Comparison of ENCODE assay signal across 8 mouse cellular contexts in the genomic region with DNA sequence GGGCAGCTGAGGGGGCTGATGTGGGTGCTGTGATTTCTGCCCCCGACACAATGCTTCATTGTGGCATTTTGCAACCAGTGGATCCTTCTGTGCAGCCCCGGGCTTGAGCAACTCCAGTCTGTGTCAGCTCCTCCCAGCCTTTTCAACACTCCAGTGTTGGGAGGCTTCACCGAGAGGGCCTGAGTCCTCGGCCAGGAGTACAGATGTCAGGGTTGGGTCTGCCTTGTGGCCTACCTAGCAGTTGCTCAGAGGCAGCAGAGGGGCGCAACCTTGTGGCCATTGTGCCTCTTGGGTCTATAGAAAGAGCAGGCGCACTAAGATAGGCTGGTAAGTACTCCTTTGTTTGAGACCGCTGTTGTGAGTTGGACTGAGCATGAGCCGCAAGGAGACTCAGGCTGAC. TPM values are rescaled to one million over a fixed set of nuclear protein-coding genes. Genes with fewer than 3 reads are reported as not detected.
DNase-seq lines count a peak whose midpoint lies in the region; ATAC-seq and TF ChIP-seq lines count a peak whose summit lies in the region.

No protein-coding gene starts in this region.

- H3K27ac ChIP-seq in testis, adult 2 months (ENCODE audit: control insufficient read depth, insufficient read depth, low read depth, low read length): 0 out of 2 replicates have a peak overlapping the region, but pooled peaks have one; percentile 25
- H3K27ac ChIP-seq in lung, postnatal 0 days (ENCODE audit: low read length): peak overlapping the region; percentile 89

- peak; percentile 47 for DNase-seq in CD4-positive, CD25-positive, alpha-beta regulatory T cell, adult 2 months (ENCODE audit: low read depth, low spot score)
- DNase-seq in testis, postnatal 14 days (ENCODE audit: low spot score): no peak
- peak; percentile 82 for DNase-seq in lung, postnatal 0 days (ENCODE audit: low spot score)
- DNase-seq in T-cell, adult 2 months (ENCODE audit: low spot score): no peak
- DNase-seq in frontal cortex, adult 2 months (ENCODE audit: extremely low spot score in 1 of 2, low spot score in 1 of 2): no peak

- H3K4me3 ChIP-seq in testis, adult 2 months (ENCODE audit: control insufficient read depth, low read depth, low read length): no peak overlapping the region
- H3K4me3 ChIP-seq in lung, postnatal 0 days (ENCODE audit: low read depth, low read length): no peak overlapping the region

- no peak overlapping the region for H3K9ac ChIP-seq in lung, postnatal 0 days (replicated peaks; ENCODE audit: low read depth)

- no peak for TF ChIP-seq CTCF in testis, adult 2 months (IDR thresholded peaks at IDR 0.05; ENCODE audit: control insufficient read depth, insufficient read depth, insufficient replicate concordance, low read depth, low read length)
- TF ChIP-seq CTCF in lung, postnatal 0 days (IDR thresholded peaks at IDR 0.05): peak; percentile 58

- ATAC-seq in CD4-positive, CD25-positive, alpha-beta regulatory T cell, adult 4 months: no peak
- ATAC-seq in lung, postnatal 0 days: peak; percentile 59
- no peak for ATAC-seq in inflammation-experienced regulatory T-cells, adult 6 months

- 42% methylated on average over 8 of the region's 8 CpGs for whole genome bisulfite sequencing in lung, postnatal 0 days

- no peak for TF ChIP-seq EP300 in lung, postnatal 0 days (IDR thresholded peaks at IDR 0.05)

- no peaks in the 10 kb centered on the region for H3K9me3 ChIP-seq in lung, postnatal 0 days (ENCODE audit: low read length)

- H3K27me3 ChIP-seq in testis, adult 2 months (ENCODE audit: control insufficient read depth, insufficient read depth, low read length): no peaks in the 10 kb centered on the region
- H3K27me3 ChIP-seq in lung, postnatal 0 days (replicated peaks; ENCODE audit: insufficient read depth, low read length): no peaks in the 10 kb centered on the region

- no peaks in the 10 kb centered on the region for H3K36me3 ChIP-seq in testis, adult 2 months (ENCODE audit: control insufficient read depth, insufficient read depth, low read length)
- no peaks in the 10 kb centered on the region for H3K36me3 ChIP-seq in lung, postnatal 0 days (ENCODE audit: insufficient read depth, low read length)

- H3K4me1 ChIP-seq in testis, adult 2 months (ENCODE audit: control insufficient read depth, insufficient read depth, low read length): peaks cover 28% of the 10 kb centered on the region
- peaks cover 14% of the 10 kb centered on the region; the same call in 1 of the 2 replicates for H3K4me1 ChIP-seq in lung, postnatal 0 days (ENCODE audit: insufficient read depth, low read depth, low read length)

- TF ChIP-seq POLR2A in testis, adult 2 months (IDR thresholded peaks at IDR 0.05; ENCODE audit: control insufficient read depth, low read depth, low read length): no peak

- H3K4me2 ChIP-seq in lung, postnatal 0 days (replicated peaks; ENCODE audit: low read depth, low read length): peak overlapping the region; percentile 73

RNA-seq across cellular contexts. Expression of a gene that starts 1.5 kb away (rescaled TPM):
- polyA plus RNA-seq in CD4-positive, CD25-positive, alpha-beta regulatory T cell, adult 4 months (2017; shearing (Covaris generic)): 10 to 100 TPM; 20.8 to 32.9 TPM
- polyA plus RNA-seq in testis, adult 2 months (2012; rRNA removed): 4.4 and 4.7 TPM in 2 replicates
- polyA plus RNA-seq in lung, postnatal 0 days (2015; fragmentation: Nextera tagmentation; extraction: Ambion mirVana): 10.9 and 11.6 TPM in 2 replicates
- polyA plus RNA-seq in inflammation-experienced regulatory T-cells, adult 6 months (2017; shearing (Covaris generic)): 10 to 100 TPM; 17.1 to 23.9 (median 19.5) TPM
- 10.3 and 11.6 TPM in 2 replicates for polyA plus RNA-seq in frontal cortex, adult 2 months (2012; rRNA removed)

RNA-seq across cellular contexts. Expression of a gene that starts 15.5 kb away (rescaled TPM):
- 100 to 1,000 TPM; 198 to 222 TPM for polyA plus RNA-seq in CD4-positive, CD25-positive, alpha-beta regulatory T cell, adult 4 months (2017; shearing (Covaris generic))
- 83.4 and 95.0 TPM in 2 replicates for polyA plus RNA-seq in testis, adult 2 months (2012; rRNA removed)
- polyA plus RNA-seq in lung, postnatal 0 days (2015; fragmentation: Nextera tagmentation; extraction: Ambion mirVana): 364 and 369 TPM in 2 replicates
- 100 to 1,000 TPM; 197 to 241 (median 218) TPM for polyA plus RNA-seq in inflammation-experienced regulatory T-cells, adult 6 months (2017; shearing (Covaris generic))
- 133 and 138 TPM in 2 replicates for polyA plus RNA-seq in frontal cortex, adult 2 months (2012; rRNA removed)

RNA-seq across cellular contexts. Expression of a gene that starts 45.0 kb away (rescaled TPM):
- polyA plus RNA-seq in CD4-positive, CD25-positive, alpha-beta regulatory T cell, adult 4 months (2017; shearing (Covaris generic)): not detected
- polyA plus RNA-seq in testis, adult 2 months (2012; rRNA removed): 66.2 and 77.1 TPM in 2 replicates
- polyA plus RNA-seq in lung, postnatal 0 days (2015; fragmentation: Nextera tagmentation; extraction: Ambion mirVana): not detected in 2 replicates
- not detected for polyA plus RNA-seq in inflammation-experienced regulatory T-cells, adult 6 months (2017; shearing (Covaris generic))
- not detected in 2 replicates for polyA plus RNA-seq in frontal cortex, adult 2 months (2012; rRNA removed)

Comparison
In these comparisons a context has a peak if more than half of its experiments do, and no peak if none do; other contexts are left out.
1. DNase-seq: peak in CD4-positive, CD25-positive, alpha-beta regulatory T cell, adult 2 months (single experiment) and lung, postnatal 0 days (single experiment); none in testis, postnatal 14 days (single experiment), T-cell, adult 2 months (single experiment) and frontal cortex, adult 2 months (0 of 2).
2. RNA of a gene that starts 45.0 kb away (polyA plus RNA-seq): 66.2 to 77.1 TPM in testis, adult 2 months; not detected in CD4-positive, CD25-positive, alpha-beta regulatory T cell, adult 4 months, not detected in lung, postnatal 0 days, not detected in inflammation-experienced regulatory T-cells, adult 6 months and not detected in frontal cortex, adult 2 months; every median in the first group is over 10 times any median in the second.